Comparison of ENCODE assay signal across 8 mouse cellular contexts in genomic region chr2:132695358-132696093, GRCm38 (mm10). TPM values are rescaled to one million over a fixed set of nuclear protein-coding genes. Genes with fewer than 3 reads are reported as not detected.
DNase-seq lines count a peak whose midpoint lies in the region; ATAC-seq lines count a peak whose summit lies in the region.

No protein-coding gene starts in this region.

- H3K27ac ChIP-seq in heart, embryonic 12.5 days (ENCODE audit: poor library complexity, severe bottlenecking) = peak overlapping the region; percentile 83
- no peak overlapping the region for H3K27ac ChIP-seq in hindbrain, embryonic 14.5 days
- no peak overlapping the region for H3K27ac ChIP-seq in midbrain, embryonic 15.5 days

- H3K36me3 ChIP-seq in heart, embryonic 12.5 days = peaks cover 15% of the 10 kb centered on the region
- H3K36me3 ChIP-seq in hindbrain, embryonic 14.5 days (replicated peaks; ENCODE audit: control insufficient read depth, insufficient read depth) = peaks cover 38% of the 10 kb centered on the region
- H3K36me3 ChIP-seq in midbrain, embryonic 15.5 days (replicated peaks) = no peaks in the 10 kb centered on the region

- WGBS in heart, embryonic 12.5 days = 50% methylated on average over 9 of the region's 9 CpGs
- 87% methylated on average over 9 of the region's 9 CpGs for WGBS in hindbrain, embryonic 14.5 days
- 89% methylated on average over 9 of the region's 9 CpGs for WGBS in midbrain, embryonic 15.5 days

- DNase-seq in 416B (ENCODE audit: low read depth) = peak; percentile 71
- DNase-seq in lung, postnatal 14 days = peak; percentile 46
- no peak for DNase-seq in hindbrain, embryonic 14.5 days (ENCODE audit: low spot score)
- no peak for DNase-seq in urinary bladder, postnatal 14 days (ENCODE audit: low spot score)
- DNase-seq in kidney, adult 9 months = no peak

- H3K4me2 ChIP-seq in heart, embryonic 12.5 days = no peak overlapping the region; the same call in 1 of the 2 replicates
- H3K4me2 ChIP-seq in hindbrain, embryonic 14.5 days (replicated peaks) = no peak overlapping the region
- H3K4me2 ChIP-seq in midbrain, embryonic 15.5 days = no peak overlapping the region

- H3K27me3 ChIP-seq in heart, embryonic 12.5 days (replicated peaks) = no peaks in the 10 kb centered on the region
- H3K27me3 ChIP-seq in hindbrain, embryonic 14.5 days (ENCODE audit: control insufficient read depth, insufficient read depth, low read length) = no peaks in the 10 kb centered on the region
- H3K27me3 ChIP-seq in midbrain, embryonic 15.5 days (replicated peaks) = no peaks in the 10 kb centered on the region

- H3K4me1 ChIP-seq in heart, embryonic 12.5 days (replicated peaks) = peaks cover 50% of the 10 kb centered on the region
- no peaks in the 10 kb centered on the region for H3K4me1 ChIP-seq in hindbrain, embryonic 14.5 days (replicated peaks; ENCODE audit: control insufficient read depth, insufficient read depth, low read length)
- no peaks in the 10 kb centered on the region for H3K4me1 ChIP-seq in midbrain, embryonic 15.5 days

- H3K9ac ChIP-seq in heart, embryonic 12.5 days = no peak overlapping the region
- no peak overlapping the region for H3K9ac ChIP-seq in hindbrain, embryonic 14.5 days
- H3K9ac ChIP-seq in midbrain, embryonic 15.5 days = no peak overlapping the region

- peak; percentile 30 for ATAC-seq in CD4-positive, CD25-positive, alpha-beta regulatory T cell, adult 4 months
- peak; percentile 96 for ATAC-seq in heart, embryonic 12.5 days (ENCODE audit: insufficient number of reproducible peaks, low FRiP score)
- no peak for ATAC-seq in hindbrain, embryonic 14.5 days (ENCODE audit: low FRiP score)
- no peak for ATAC-seq in midbrain, embryonic 15.5 days (replicated peaks)

- no peaks in the 10 kb centered on the region for H3K9me3 ChIP-seq in heart, embryonic 12.5 days (replicated peaks)
- H3K9me3 ChIP-seq in hindbrain, embryonic 14.5 days (ENCODE audit: control insufficient read depth, low read length) = no peaks in the 10 kb centered on the region
- H3K9me3 ChIP-seq in midbrain, embryonic 15.5 days = no peaks in the 10 kb centered on the region

- no peak overlapping the region for H3K4me3 ChIP-seq in heart, embryonic 12.5 days
- no peak overlapping the region for H3K4me3 ChIP-seq in hindbrain, embryonic 14.5 days (replicated peaks; ENCODE audit: low read length)
- no peak overlapping the region for H3K4me3 ChIP-seq in midbrain, embryonic 15.5 days

RNA-seq across cellular contexts. Expression of gene Shld1, which starts 8.8 kb away (rescaled TPM):
- 10 to 100 TPM; 36.6 to 38.3 TPM for polyA plus RNA-seq in CD4-positive, CD25-positive, alpha-beta regulatory T cell, adult 4 months (2017; shearing (Covaris generic))
- polyA plus RNA-seq in heart, embryonic 12.5 days (2016; fragmentation: Nextera tagmentation; extraction: Ambion mirVana) = 14.4 and 16.8 TPM in 2 replicates
- 21.9 and 23.3 TPM in 2 replicates for polyA plus RNA-seq in hindbrain, embryonic 14.5 days (2014; fragmentation: Nextera tagmentation; extraction: Ambion mirVana)
- 21.4 and 21.8 TPM in 2 replicates for polyA plus RNA-seq in midbrain, embryonic 15.5 days (2015; fragmentation: Nextera tagmentation; extraction: Ambion mirVana)

Comparison
In these comparisons a context has a peak if more than half of its experiments do, and no peak if none do; other contexts are left out.
1. DNase-seq: peak in 416B (single experiment) and lung, postnatal 14 days (single experiment); none in hindbrain, embryonic 14.5 days (single experiment), urinary bladder, postnatal 14 days (single experiment) and kidney, adult 9 months (single experiment).
2. ATAC-seq: peak in CD4-positive, CD25-positive, alpha-beta regulatory T cell, adult 4 months (single experiment) and heart, embryonic 12.5 days (single experiment); none in hindbrain, embryonic 14.5 days (single experiment) and midbrain, embryonic 15.5 days (single experiment).